Mouse (Mus musculus) urinary bladder, adult 2 months (tissue): Measurements from ENCODE around the gene Bcl6b. TPM values are rescaled to one million over a fixed set of nuclear protein-coding genes. Genes with fewer than 3 reads are reported as not detected.
A peak's percentile ranks its signal among the peaks of the same experiment; 100 is the strongest.

Experiments used
- DNase-seq: peaks from one replicate; pipeline ENCODE4 v3.0.0; 2022; ENCODE audit warnings: low spot score
- polyA plus RNA-seq: library from polyadenylated mRNA; depleted of rRNA; stranded (reverse); fragments of >200 nt; gene quantifications from 2 replicates; pipeline ENCODE4 v1.2.3, GENCODE M21; 2012

Gene Bcl6b
- polyA plus RNA-seq, 1 experiment: 4.0 TPM

- no peak for DNase-seq
These were observed 16.7 kb downstream of the Bcl6b start for GRCm38 (mm10) chr11:70212896-70213295.

DNA sequence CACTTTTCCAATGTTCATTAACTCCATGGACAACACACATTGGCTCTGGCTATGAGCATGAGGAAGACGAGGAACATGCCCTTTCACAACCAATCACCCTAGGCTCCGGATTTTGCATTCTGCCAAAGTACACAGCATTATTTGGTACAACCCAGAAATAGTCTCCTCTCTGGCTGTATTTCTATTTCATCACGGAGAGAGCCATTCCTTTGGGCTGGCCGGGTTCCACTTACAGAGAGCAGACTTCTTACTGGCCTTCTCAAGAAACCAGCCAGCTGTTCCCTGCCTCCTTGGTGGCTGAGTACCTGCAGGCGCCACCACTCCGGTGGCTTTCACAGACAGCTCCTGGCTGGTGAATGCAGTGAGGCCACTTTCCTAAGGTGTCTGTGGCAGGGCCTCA is 17.2 kb downstream of the Bcl6b start, which contains the start of gene Slc16a11:
Gene Slc16a11 (plus strand): TSS at position 330 of the 400 bp plus-strand sequence.
- no peak for DNase-seq

- DNase-seq: no peak
These were observed 17.6 kb downstream of the Bcl6b start for GRCm38 (mm10) chr11:70211972-70212371.

GRCm38 (mm10) chr11:70210681-70211080 is 18.9 kb downstream of the Bcl6b start:
- DNase-seq: no peak

DNA sequence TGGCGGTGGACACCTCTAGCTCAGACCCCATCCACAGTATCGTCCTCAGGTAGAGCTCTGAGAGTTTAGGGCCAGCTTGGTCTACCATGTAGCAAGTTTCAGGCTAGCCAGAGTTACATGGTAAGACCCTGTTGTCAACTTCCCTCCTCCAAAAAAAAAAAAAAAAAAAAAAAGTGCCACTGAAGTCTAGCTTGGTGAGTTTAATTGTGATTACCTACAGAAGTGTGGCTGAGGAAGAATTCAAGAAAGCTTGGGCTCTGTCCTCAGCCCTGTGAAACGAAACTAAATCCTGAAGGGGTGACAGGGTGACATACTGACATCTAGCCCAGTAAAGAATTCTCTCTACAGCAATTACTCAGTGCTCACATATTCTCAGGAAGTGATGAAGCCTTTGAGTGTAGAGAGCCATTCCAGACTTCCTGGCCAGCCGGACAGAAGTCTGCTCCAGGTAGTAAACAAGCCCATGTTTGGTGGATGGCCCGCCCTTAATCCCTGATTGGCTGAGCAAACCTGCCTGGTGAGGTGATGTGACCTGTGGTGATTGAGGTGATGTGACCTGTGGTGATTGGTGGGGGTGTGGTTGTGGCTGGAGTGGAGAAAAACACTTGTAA is 20.7 kb downstream of the Bcl6b start:
- DNase-seq: no peak

GRCm38 (mm10) chr11:70207283-70207682 is 22.3 kb downstream of the Bcl6b start:
- DNase-seq: no peak

- DNase-seq: no peak
These were observed 22.8 kb downstream of the Bcl6b start for GRCm38 (mm10) chr11:70206801-70207200.

DNA sequence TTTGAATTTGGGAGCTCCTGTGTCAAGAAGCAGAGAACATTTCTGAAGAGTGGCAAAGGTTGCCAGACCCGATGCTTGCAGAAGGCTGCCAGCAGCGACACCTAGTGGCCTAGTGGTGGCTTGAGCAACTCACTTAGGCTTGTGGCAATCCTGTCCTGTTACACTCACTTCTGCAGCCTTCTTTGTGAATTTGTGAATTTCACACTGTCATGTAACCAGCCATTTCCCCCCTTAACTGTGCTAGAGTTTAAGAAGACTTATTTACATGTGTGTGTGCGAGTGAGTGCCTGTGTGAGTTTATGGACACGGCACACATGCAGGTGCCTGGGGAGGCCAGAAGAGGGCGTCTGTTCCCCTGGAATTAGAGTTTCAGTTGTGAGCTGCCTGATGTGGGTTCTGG is 27.9 kb downstream of the Bcl6b start:
- peak; percentile 68 for DNase-seq

DNA sequence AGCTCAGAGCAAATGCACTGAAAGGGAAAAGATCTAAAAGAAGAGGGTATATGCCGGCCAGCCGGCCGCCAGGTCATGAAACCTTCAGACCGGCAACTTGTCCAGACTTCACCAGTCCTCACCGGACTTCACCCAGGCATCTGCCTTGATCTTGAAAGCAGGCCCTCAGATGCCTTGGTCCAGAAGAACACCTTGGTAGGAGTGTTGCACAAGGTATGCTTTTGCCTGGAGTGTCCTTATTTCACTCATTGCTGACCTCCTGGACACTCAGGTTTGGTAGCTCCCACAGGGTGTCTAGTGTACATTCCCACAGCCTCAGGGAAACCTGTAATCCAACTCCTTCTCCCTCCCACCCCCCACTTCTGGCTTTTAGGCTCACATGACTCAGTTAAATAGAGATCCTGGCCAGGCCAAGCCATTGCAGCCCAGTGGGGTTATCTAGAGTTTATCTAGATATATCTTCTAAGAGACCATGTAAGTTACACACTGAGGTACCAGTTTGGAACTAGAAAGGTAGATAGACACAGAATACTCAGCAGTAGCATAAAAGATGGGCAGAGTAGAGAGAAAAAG is 29.5 kb downstream of the Bcl6b start:
- no peak for DNase-seq

DNA sequence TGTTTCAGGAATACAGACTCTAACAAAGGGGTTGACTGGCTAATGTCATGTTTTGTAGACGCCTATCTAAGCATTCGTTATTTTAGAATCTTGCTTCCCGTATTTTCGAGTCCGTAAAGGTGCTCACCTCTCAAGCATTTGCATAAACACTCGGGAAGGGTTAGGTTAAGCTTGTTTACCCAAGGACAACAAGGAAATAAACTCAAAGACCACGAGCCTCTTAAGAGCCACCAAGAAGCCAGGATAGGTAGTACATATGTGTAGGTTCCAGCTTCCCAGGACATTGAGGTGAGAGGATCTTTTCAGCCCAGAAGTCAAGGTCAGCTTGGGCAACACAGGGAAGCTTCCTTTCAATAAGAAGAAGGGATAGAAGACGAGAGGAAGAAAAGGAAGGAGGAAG is 30.5 kb downstream of the Bcl6b start:
- DNase-seq: no peak

DNA sequence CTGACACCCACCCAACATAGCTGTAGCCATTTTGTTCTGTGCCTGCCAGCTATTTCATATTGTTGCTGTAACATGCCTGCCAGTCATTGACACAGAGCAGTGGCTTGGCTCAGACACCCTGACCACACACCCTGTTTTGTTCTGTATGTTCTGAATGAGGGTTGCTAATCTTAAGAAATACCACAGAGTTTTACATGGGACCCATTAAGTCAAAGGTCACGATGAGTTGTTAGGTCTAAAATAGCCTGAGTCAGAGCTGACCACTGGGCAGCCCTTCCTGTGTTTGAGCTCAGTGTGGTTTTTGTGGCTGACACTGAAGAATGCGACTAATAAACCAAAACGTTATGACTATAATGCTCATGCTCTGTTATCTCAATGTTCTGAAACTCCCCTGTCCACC is 31.3 kb downstream of the Bcl6b start:
- no peak for DNase-seq

- no peak for DNase-seq
These were observed 36.0 kb downstream of the Bcl6b start for GRCm38 (mm10) chr11:70193354-70194285.

DNA sequence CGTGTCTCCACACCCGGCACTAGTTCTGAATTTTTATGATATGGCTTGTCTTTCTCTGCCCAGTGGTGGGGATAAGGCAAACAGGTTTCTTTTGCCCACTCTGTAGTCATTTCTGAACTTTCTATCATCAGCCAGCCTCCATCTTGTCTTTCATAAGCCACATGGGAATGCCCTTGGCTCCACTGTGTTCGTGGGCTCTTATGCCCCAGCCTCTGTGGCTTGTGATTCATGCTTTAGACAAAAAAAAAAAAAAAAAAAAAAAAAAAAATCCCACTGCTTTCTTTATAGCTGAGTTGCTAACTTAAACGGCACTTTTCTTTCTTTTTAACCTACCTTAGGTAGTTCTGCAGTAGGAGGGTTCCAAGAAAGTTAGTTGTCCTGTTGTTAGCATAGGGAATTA is 37.4 kb downstream of the Bcl6b start:
- no peak for DNase-seq

DNA sequence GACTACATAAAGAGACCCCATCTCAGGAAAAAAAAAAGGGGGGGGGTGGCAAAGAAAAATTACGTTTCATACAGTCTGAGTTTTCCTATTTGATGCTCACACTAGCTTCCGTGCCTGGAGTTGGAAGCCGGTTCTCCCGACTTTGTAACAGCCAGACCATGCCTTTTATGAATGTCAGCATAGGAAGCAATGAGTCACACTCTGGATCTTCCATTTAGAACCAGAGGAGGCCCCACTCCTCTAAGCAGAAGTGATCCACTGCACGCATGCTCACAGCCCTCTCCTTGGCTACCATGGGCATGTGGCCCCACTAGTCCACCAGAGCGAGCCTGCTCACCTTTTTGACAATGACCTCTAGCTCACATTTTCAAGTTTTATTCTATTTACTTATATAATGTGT is 38.4 kb downstream of the Bcl6b start:
- DNase-seq: no peak

DNA sequence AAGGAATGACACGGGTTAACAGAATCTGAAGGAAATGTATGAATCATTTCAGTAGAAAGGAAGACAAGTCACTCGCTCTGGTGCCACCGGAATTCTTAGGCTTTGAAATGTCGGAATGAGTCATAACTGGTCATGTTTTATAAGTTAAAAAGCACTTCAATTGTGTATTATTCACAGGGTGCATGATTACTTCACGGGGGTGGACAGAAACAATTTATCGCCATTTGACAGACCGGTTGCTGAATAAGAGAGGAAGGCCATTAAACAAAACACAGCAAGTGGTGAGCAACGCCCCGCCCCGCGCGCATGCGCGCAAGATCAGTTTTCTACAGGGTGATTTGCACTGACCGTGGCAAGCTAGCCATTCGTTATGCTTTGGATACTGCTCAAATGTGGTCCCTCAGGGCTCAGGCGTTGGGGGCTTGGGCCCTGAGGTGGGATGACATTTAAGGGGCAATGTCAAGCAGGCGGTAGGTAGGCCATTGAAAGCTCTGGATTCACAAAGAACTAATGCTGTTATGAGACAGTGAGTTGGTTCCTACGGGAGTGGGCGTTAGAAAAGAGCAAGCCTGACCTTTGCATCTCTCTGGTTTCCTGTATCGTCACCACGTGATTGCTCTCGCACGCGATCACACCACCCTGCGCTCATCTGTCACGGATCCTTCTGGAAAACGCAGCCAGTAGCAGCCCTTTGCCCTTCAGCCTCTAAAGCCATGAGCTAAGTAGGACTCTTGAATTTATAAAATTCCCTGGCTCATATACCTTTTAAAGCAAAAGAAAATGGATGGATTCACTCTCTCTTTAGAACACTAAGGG is 40.1 kb downstream of the Bcl6b start:
- DNase-seq: no peak

GRCm38 (mm10) chr11:70185120-70185519 is 44.5 kb downstream of the Bcl6b start:
- no peak for DNase-seq

- DNase-seq: no peak
These were observed 49.1 kb downstream of the Bcl6b start for GRCm38 (mm10) chr11:70180496-70180895.

- DNase-seq: no peak
These were observed 50.2 kb downstream of the Bcl6b start for GRCm38 (mm10) chr11:70179401-70179800.

GRCm38 (mm10) chr11:70178756-70179155 is 50.8 kb downstream of the Bcl6b start:
- DNase-seq: no peak

- no peak for DNase-seq
These were observed 51.3 kb downstream of the Bcl6b start for GRCm38 (mm10) chr11:70178311-70178710.

GRCm38 (mm10) chr11:70177647-70178046 is 52.0 kb downstream of the Bcl6b start:
- DNase-seq: no peak

- DNase-seq: no peak
These were observed 55.1 kb downstream of the Bcl6b start for GRCm38 (mm10) chr11:70174491-70174890.
